Mouse (Mus musculus): ENCODE data around the gene Ccdc6. TPM values are rescaled to one million over a fixed set of nuclear protein-coding genes. Genes with fewer than 3 reads are reported as not detected.

Ccdc6 gene
- total RNA-seq, 2 experiments from 2014 or later: 77.2 to 80.5 TPM

DNA sequence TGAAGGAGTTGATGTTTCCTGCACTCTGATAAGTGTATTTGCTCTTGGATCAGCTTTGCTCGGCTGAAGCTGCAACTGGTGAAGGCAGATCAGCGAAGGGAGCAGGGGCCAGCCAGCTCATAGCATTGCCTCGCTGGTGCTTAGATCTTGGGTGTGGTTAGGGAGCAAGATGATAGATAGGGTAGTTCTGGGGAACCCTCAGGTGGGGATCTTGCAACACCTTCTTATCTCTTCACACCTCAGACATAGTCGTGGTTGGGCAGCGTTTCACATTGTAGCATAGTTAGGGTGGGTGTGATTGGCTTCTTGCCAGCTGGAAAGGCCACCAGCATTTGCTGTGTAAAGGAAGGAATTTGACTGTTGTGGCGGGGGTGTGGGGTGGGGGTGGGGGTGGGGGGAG is 36.3 kb downstream of the Ccdc6 start:
- DNase-seq: no peak

- DNase-seq: peak; percentile 42
These were observed 38.8 kb downstream of the Ccdc6 start for GRCm38 (mm10) chr10:70135680-70136079.

DNA sequence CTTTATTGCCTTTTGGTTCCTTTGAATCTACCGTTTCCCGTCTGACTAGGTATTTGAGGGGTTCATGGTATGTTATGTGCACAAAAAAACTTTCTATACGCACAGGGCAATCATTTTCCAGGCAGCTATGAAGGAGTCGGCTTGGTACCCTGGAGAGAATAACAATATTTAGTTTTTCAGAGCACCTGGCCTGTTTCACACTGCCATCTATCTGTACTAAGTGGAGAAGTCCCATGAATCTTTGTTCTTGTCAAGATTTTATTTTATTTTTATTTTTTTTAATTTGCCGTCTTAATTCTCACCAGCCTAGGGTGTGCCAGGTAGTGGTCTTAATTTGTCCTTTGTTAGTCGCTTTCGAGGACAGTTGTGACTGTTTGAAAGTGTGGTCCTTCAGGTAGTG is 40.7 kb downstream of the Ccdc6 start:
- no peak for DNase-seq

- DNase-seq: no peak
These were observed 41.2 kb downstream of the Ccdc6 start for GRCm38 (mm10) chr10:70138150-70138549.

DNA sequence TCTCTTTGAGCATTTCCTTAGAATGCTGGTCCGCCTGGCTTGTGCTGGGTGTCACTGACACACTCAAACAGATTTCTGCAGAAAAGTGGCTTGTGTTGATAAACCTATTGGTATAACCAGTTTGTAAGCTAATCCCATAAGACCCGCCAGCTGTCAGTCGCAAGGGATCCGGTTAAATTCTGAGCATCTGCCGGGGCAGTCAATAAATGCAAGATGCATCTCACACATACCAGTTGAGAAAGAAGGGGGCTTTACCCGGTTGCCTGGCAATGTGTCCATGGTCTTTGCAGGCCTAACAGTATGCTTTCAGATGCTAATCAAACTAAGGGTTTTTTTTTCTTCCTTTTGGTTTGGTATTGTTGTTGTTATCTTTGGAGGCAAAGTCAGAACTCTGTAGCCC is 42.4 kb downstream of the Ccdc6 start:
- no peak for DNase-seq

GRCm38 (mm10) chr10:70140414-70140813 is 43.5 kb downstream of the Ccdc6 start:
- no peak for DNase-seq

DNA sequence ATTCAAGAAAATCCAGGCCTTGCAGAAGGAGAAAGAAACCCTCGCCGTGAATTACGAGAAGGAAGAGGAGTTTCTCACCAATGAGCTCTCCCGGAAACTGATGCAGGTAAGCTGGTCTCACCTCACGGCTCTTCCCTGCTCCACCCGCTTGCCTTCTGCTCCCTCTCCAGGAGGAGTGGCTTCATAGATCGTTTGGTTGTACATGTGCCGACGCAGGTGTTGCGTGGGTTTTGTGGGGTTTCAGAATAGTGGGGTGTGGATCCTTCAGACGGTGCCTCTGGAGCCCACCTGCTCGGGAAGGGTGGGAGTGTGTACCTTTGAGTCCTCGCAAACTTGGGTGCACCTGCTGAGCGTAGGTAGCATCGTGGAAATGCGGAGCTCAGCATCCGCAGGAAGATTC is 45.7 kb downstream of the Ccdc6 start:
- no peak for DNase-seq

DNA sequence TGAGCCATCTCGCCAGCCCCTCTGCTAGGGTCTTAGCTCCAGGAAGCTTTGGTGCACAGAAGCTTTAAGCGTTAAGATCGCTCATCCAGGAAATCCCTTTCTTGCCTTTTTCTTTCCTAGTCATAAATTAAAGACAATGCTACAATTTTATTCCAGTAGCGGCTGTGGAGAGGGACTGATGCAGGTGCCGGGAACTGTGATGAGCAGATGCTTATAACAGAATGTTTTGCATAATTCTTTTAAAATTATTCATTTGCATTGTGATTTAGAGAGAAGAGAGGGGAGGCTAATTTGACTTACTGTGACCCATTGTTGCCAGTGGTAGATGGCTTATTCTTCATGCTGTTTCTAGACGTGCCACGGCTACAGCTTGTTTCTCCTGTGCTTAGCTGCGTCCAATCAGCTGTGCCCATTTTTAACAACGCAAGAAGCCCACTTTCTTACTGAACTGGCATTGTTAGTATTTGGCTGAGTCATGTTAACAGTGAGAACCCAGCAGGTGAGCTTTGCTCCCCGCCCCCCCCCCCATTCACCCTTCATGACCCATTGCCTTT is 47.2 kb downstream of the Ccdc6 start:
- DNase-seq: no peak

DNA sequence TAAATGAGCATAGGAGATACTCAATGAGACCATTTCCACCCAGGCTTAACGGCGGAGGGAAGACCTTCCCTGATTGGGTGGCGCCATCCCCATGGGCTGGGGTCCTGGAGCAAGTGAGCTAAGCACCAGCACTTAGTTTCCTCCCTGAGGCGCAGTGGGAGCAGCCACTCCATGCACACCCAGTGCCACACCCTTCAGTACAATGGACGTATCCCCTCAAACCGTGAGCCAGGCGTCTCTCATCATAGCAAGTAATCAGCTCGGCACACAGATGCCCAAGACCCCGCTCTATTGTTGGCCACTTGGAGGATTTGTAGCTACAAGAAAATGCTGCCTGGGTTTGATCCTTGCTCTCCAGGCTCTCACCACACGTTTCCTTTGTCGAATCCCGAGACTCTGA is 49.0 kb downstream of the Ccdc6 start:
- no peak for DNase-seq

GRCm38 (mm10) chr10:70149093-70149492 is 52.2 kb downstream of the Ccdc6 start:
- no peak for DNase-seq

DNA sequence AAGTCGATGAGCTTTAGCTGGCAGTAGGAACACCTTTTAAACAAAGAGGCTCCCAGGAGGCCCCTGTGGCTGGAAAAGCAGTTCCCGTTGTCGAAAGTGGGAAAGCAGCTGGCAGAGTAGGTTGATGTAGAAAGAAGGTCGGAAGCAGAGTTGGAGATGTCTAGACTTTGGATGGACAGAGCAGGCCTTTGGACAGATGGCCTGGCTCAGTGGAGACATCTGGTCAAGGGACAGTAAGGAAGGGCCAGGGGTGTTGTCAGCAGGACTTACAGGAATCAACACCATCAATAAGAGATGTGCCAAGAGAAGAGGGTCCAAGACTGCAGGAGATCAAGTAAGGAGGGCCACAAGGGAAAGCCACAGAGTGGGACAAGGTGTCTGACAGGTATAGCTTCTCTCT is 53.4 kb downstream of the Ccdc6 start:
- DNase-seq: no peak

- no peak for DNase-seq
These were observed 54.2 kb downstream of the Ccdc6 start for GRCm38 (mm10) chr10:70151171-70151570.

- DNase-seq: no peak
These were observed 55.3 kb downstream of the Ccdc6 start for GRCm38 (mm10) chr10:70152190-70152743.

DNA sequence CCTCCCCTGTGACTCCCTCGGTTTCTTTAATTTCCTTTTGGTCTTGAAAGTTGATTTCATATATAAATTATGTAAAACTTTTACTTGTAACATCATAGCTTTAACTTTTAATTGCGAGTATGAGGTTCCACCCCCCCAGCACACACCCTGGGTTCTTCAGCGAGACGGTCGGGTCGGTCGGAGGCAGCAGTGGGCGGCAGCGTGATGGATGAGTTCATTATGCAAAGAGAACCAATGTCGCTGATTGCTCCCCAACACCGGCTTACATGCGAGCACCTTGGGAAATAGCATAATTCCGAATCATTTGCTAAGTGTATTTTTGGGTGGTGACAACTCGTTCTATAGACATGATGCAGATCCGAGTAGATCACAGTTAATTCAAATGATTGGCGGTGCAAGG is 56.9 kb downstream of the Ccdc6 start:
- DNase-seq: no peak

GRCm38 (mm10) chr10:70156431-70157165 is 59.7 kb downstream of the Ccdc6 start:
- peak; percentile 27 for DNase-seq

- no peak for DNase-seq
These were observed 62.9 kb downstream of the Ccdc6 start for GRCm38 (mm10) chr10:70159651-70160320.

DNA sequence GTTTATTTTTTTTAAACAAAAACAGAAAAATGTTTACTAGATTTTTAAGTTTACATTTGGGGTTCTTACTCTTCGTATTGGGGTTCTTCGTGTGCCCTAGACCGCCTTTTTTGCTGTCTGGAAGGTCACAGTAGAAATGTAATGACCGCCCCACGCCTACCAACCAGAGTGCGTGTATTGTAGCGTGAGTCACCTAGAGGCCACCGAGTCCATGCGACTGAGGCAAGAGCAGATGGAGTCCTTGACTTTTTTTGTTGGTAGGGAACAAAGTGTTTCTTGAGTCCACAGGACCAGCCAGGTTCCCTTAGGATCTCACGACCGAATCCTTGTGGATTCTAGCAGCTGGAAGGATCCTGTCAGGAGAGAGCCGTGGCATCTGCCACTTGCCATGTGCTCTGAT is 63.9 kb downstream of the Ccdc6 start:
- no peak for DNase-seq

DNA sequence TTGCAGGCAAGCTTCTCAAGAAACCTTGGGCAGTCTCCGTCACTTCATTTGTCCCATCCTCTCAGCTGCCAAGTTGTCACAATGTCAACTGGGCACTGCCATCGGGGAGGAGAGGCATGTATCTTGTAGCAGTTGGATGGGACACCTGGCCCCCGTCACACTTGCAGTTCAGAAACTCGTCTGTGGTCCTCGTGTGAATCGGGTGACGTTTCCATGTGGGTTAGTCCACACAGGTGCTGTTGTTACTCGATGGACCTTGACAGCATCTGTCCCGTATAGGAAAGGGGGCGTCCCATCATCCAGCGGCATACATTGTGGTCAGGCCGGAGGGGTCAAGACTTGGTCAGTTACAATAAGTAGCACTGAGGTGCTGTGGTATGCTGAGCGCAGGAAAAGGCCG is 64.6 kb downstream of the Ccdc6 start:
- peak; percentile 31 for DNase-seq

GRCm38 (mm10) chr10:70163681-70164080 is 66.8 kb downstream of the Ccdc6 start:
- peak; percentile 38 for DNase-seq

- DNase-seq: no peak
These were observed 69.0 kb downstream of the Ccdc6 start for GRCm38 (mm10) chr10:70165877-70166276.

- no peak for DNase-seq
These were observed 69.5 kb downstream of the Ccdc6 start for GRCm38 (mm10) chr10:70166427-70166826.

GRCm38 (mm10) chr10:70167625-70168024 is 70.7 kb downstream of the Ccdc6 start:
- no peak for DNase-seq

- no peak for DNase-seq
These were observed 71.5 kb downstream of the Ccdc6 start for GRCm38 (mm10) chr10:70168396-70168795.
